Mouse (Mus musculus): Measurements from ENCODE around the gene Hexb.
A peak's percentile ranks its signal among the peaks of the same experiment; 100 is the strongest.

Gene Hexb

GRCm38 (mm10) chr13:97224341-97224982 is 26.3 kb upstream of the Hexb start:
- no peak for DNase-seq (ENCODE audit: extremely low spot score)

- DNase-seq (ENCODE audit: extremely low spot score): no peak
These were observed 25.7 kb upstream of the Hexb start for GRCm38 (mm10) chr13:97223856-97224255.

GRCm38 (mm10) chr13:97220022-97220421 is 21.9 kb upstream of the Hexb start:
- DNase-seq (ENCODE audit: extremely low spot score): no peak

- DNase-seq (ENCODE audit: extremely low spot score): no peak
These were observed 18.0 kb upstream of the Hexb start for GRCm38 (mm10) chr13:97216196-97216595.

- DNase-seq (ENCODE audit: extremely low spot score): no peak
These were observed 17.4 kb upstream of the Hexb start for GRCm38 (mm10) chr13:97215563-97215962.

GRCm38 (mm10) chr13:97214583-97215268 is 16.6 kb upstream of the Hexb start:
- no peak for DNase-seq (ENCODE audit: extremely low spot score)

GRCm38 (mm10) chr13:97208500-97209010 is 10.4 kb upstream of the Hexb start:
- no peak for DNase-seq (ENCODE audit: extremely low spot score)

- no peak for DNase-seq (ENCODE audit: extremely low spot score)
These were observed 9.9 kb upstream of the Hexb start for GRCm38 (mm10) chr13:97208112-97208478.

GRCm38 (mm10) chr13:97207472-97208111 is 9.4 kb upstream of the Hexb start:
- DNase-seq (ENCODE audit: extremely low spot score): no peak

- DNase-seq (ENCODE audit: extremely low spot score): no peak
These were observed 7.9 kb upstream of the Hexb start for GRCm38 (mm10) chr13:97206046-97206445.

- DNase-seq (ENCODE audit: extremely low spot score): peak; percentile 80
These were observed 7.0 kb upstream of the Hexb start for GRCm38 (mm10) chr13:97205052-97205701.

GRCm38 (mm10) chr13:97201896-97202295 is 3.7 kb upstream of the Hexb start:
- DNase-seq (ENCODE audit: extremely low spot score): no peak

GRCm38 (mm10) chr13:97201076-97201475 is 2.9 kb upstream of the Hexb start:
- no peak for DNase-seq (ENCODE audit: extremely low spot score)

- DNase-seq (ENCODE audit: extremely low spot score): no peak
These were observed 966 bp upstream of the Hexb start for GRCm38 (mm10) chr13:97199123-97199522.

GRCm38 (mm10) chr13:97196925-97197218 is 1.3 kb downstream of the Hexb start:
- no peak for DNase-seq (ENCODE audit: extremely low spot score)

GRCm38 (mm10) chr13:97196186-97196924 is 1.8 kb downstream of the Hexb start:
- DNase-seq (ENCODE audit: extremely low spot score): no peak

GRCm38 (mm10) chr13:97193420-97193819 is 4.7 kb downstream of the Hexb start:
- DNase-seq (ENCODE audit: extremely low spot score): no peak

- DNase-seq (ENCODE audit: extremely low spot score): no peak
These were observed 5.5 kb downstream of the Hexb start for GRCm38 (mm10) chr13:97192649-97193048.

- DNase-seq (ENCODE audit: extremely low spot score): no peak
These were observed 10.5 kb downstream of the Hexb start for GRCm38 (mm10) chr13:97187693-97188092.

GRCm38 (mm10) chr13:97186346-97186745 is 11.8 kb downstream of the Hexb start:
- DNase-seq (ENCODE audit: extremely low spot score): no peak

- DNase-seq (ENCODE audit: extremely low spot score): no peak
These were observed 13.5 kb downstream of the Hexb start for GRCm38 (mm10) chr13:97184656-97185055.

GRCm38 (mm10) chr13:97184168-97184567 is 14.0 kb downstream of the Hexb start:
- DNase-seq (ENCODE audit: extremely low spot score): no peak
